Mouse (Mus musculus): ENCODE results near the gene Nr4a1.
A peak's percentile ranks its signal among the peaks of the same experiment; 100 is the strongest.

The Nr4a1 gene

DNA sequence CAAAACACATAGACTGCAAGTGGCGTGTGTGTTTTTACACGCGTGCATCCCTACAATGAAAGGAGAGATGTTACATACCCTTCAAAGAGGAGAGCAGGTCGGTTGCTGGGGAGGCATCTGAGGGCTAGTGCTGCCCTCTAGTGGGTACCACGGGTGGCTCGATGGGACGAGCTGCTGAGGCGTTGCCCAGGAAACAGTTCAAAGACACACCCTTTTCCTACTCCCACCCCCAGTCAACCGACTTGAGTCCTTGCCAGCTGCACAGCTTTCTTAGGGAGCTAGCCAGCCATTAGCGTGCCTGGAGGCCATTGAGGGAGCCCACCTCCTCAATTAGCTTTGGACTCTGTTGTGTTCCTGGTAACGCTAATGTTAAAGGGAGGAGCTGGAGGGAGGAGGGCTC is 61.8 kb downstream of the Nr4a1 start:
- DNase-seq (ENCODE audit: low read depth, low spot score): peak; percentile 95

DNA sequence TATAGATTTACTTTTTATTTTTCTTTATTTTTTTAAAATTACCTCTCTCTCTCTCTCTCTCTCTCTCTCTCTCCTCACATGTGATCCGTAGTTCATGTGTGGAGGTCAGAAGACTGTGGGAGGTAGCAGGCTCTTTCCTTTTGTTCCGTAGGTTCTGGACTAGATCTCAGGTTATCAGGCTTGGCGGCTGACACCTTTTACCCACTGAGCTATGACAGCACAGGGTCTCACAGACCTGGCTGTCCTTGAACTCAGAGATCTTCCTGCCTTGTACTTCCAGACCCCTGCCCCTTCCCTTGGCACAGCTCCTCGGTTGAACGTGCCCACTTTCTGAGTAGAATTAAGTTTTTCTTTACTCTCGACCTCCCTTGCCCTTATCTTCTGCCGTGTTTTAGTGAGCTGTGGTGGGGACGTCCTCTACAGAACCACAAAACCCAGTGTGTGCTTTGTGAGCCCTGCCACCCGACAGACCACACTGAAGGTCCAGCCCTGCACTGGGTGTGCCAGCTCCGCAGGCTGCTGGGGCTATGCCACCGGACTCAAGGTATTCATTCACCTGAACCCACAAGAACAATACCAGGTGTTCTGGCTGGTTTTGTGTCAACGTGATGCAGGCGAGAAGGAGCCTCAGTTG is 62.3 kb downstream of the Nr4a1 start:
- no peak for DNase-seq (ENCODE audit: low read depth, low spot score)

DNA sequence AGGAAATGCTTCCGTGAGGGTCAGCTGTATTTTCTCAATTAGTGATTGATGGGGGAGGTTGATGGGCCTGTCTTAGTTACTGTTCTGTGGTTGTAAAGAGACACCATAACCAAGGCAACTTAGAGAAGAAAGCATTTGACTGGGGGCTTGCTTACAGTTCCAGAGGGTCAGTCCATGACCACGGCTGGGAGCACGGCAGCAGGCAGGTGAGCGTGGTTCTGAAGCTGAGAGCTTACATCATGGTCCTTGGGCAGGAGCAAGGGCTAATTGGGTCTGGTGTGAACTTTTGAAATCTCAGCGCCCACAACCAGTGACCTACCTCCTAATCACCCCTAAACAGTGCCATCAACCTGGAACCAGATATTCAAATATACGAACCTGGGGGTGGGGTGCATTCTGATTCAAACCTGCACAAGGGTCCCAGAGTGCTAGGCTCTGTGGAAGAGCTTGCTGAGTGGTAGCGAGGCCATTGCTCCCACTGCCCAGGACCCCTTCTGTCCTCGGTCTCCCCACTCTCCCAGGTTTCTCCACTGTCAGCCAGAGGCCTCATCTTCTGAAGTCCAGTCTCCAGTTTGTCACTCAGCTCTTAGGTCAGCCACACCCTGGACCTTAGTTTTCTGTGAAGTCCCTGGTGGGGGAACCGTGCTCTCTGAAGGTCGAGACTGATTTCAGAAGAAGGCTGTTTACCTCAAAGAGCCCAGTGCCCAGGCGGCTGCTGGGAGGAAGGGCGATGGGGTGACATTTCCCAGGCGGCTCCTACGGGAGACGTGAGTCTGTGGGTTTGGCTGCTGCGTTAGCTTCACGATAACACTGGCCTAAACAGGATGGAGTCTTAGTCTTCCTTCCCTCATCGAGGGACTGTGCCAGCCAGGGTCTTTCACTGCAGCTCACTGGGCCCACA is 63.1 kb downstream of the Nr4a1 start:
- DNase-seq (ENCODE audit: low read depth, low spot score): no peak

DNA sequence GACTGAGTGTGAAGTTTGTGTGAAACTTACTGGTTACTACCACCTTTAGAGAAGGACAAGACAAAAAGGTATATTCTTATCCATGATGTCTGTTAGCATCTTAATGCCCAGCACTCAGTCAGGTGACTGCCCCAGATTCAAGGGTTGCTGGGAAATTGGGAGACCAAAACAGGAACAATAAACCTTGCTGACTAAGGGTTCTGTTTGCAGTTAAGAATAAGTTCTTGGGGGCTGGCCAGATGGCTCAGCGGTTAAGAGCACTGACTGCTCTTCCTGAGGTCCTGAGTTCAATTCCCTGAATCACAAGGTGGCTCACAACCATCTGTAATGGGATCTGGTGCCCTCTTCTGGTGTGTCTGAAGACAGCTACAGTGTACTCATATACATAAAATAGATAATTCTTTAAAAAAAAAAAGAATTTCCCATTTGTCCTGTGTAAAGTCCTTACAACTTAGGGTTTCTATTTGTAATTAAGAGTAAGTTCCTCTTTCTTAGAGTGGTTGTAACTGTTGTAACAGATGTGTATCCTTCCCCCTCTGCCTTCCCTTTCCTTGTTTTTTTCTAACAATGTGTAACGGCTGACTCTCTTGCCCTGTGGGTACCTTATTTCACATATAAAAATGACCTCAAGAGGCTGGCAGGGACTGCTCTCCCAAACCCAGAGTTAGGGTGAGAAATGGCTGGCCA is 63.9 kb downstream of the Nr4a1 start:
- DNase-seq (ENCODE audit: low read depth, low spot score): no peak

DNA sequence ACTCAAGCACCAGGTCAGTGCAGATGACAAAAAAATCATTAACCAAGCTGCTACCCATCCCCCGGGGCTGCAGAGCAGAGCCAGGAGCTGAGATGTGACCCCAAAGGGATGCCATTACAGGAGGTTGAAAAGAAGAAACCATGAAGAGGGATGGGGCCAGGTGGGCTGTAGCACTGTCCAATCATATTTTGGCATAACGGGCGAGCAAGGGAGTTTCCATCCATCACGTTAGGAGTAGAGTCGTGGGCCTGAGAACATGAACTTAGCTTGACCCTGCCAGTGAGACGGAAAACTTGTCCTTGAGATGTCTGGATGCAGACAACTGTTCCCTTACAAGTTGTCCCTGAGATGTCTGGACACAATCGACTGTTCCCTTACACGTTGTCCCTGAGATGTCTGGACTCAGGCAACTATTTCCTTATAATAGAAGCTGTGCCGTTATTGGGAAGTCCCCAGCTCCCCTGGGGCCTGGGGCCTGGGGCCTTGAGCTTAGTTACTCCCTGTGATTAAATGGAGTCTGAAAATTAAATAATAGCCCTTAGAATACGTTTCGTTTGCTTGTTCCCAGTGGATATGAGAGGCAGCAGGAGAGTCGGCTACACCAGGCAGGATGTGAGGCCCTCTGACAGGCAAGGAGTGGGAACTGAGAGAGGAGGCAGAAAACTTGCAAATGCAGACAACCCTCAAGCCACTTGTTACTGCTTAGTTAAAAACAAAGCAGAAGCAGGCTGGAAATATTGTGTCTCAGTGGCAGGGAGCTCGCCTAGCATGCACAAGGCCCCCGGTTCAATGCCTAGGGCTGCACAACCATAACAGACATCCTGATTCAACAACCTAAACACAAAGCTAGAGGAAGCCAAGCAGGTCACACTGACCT is 65.1 kb downstream of the Nr4a1 start:
- no peak for DNase-seq (ENCODE audit: low read depth, low spot score)

DNA sequence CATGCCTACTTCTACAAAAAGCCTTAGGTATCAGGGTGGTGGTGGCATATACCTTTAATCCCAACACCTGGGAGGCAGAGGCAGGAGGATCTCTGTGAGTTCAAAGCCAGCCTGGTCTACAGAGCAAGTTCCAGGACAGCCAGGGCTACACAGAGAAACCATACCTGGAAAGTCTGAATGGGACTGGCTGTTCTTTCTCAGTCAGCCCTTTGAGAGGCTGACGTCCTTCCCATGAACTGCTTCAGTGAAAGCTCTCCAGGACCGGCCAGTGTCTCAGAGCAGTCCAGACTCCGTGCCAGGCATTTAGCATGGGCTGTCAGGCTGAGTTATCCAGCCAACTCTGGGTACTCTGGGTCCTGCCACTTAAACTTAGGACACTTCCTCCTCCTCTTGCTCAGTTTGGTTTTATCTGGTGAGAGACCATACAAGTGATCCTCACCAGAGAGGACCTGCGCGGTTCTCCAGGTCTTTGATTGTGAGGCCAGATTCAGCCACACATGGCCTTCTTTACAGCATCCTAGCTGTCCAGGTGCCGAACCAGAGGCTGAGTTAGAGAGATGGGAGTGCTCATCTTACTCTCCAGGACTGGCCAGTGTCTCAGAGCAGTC is 66.0 kb downstream of the Nr4a1 start:
- DNase-seq (ENCODE audit: low read depth, low spot score): no peak

DNA sequence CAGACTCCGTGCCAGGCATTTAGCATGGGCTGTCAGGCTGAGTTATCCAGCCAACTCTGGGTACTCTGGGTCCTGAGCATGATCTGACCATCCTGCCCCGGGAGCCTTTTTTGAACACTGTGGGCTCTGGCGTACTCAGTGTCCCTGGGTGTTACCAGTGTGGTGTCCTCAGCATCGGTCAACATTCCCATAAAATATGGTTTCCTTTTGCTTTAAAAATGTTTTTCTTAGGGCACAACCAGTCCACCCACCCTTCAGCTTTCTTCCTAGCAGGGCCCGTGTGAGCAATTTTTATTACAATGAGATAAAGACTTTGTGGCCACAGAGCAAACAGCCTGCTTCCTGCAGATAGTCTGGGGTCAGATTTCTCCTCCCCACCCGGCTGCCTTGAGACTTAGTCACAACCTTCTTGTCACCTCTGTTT is 66.6 kb downstream of the Nr4a1 start:
- DNase-seq (ENCODE audit: low read depth, low spot score): peak; percentile 69

DNA sequence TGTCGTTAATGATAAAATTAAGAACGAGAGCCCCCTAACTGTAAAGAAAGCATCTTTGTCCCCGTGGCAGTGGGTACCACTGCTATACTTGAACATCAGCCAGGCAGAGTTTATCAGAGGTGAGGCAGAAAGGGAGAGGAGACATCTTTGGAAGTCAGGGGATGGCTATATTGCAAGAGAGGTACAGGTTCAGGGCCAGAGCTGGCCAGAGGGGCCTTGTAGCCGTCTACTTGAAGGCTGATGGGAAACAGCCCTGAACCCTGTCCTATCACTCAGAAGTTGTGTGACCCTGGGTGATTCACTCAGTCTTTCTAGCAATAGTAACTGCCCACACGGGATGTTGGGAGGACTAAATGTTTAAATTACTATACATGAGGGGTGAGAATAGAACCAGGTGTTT is 67.1 kb downstream of the Nr4a1 start:
- DNase-seq (ENCODE audit: low read depth, low spot score): peak; percentile 40

DNA sequence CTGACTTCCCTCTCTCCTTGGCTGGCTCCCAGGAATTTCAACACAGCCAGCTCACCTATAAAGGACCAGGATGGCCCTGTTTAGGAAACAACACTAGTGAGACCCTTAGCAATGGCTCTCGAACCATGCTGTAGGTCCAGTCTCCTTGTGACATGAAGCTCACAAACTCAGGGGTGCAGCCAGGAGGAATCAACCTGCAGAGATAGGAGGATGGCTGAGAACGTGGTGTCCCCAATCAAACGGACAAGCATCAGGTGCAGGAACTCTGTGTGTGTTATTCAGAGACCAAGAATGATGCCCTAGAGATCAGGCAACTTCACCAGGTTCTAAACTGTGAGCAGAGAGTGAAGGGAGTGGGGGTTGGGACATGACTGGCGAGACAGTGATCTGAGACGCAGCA is 68.0 kb downstream of the Nr4a1 start:
- DNase-seq (ENCODE audit: low read depth, low spot score): no peak

DNA sequence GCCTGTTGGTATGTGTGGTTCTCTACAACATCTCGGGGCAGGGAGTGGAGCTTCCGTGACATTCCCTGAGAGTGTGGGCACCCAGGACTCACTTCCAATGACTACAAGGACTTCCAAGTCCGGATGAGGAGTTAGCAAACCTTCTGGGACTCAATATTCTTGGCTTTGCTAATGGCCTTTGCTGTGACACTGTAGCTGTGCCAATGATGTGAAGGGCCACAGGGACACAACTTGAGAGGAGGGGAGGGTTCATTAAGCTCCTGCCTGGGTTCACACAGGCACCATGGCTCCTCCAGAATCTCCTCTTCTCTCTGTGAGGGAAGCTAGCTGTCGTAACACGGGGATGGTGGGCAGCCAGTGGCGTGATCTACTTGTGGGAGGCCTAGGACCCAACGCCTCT is 68.6 kb downstream of the Nr4a1 start:
- DNase-seq (ENCODE audit: low read depth, low spot score): no peak

DNA sequence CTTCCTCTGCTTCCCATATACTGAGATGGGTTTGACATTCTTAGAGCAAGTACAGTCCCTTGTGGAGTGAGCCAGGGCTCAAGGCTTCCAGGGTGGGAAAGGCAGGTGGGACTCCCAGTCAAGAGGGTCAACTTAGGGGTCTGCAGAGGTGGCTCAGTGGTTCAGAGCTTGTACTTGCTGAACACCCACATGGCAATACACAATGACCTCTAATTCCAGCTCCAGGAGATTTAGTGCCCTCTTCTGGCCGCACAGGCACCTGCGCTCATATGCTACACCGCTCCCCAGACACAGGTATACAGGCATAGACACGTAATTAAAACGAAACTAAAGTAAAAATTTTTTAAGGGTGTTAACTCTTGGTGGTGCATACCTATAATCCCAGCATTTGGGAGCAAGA is 69.4 kb downstream of the Nr4a1 start:
- no peak for DNase-seq (ENCODE audit: low read depth, low spot score)

Measured in 3T3-L1 (cell line).